Mouse (Mus musculus) megakaryocyte, embryonic 14.5 days (primary cell): Measurements from ENCODE around the gene Mpnd. TPM values are rescaled to one million over a fixed set of nuclear protein-coding genes. Genes with fewer than 3 reads are reported as not detected.
"Not testable (repeated sequence)": the region's sequence is repeated elsewhere in the genome, so short reads cannot be mapped to it uniquely, and the experiment has no call there.

Experiments
- H3K27me3 ChIP-seq: replicated peaks from 2 replicates; pipeline ENCODE3; 2012; ENCODE audit warnings: inconsistent platforms
- H3K36me3 ChIP-seq: replicated peaks from 2 replicates; pipeline ENCODE3; 2012; ENCODE audit warnings: low read length, inconsistent platforms, mixed read lengths
- H3K4me1 ChIP-seq: 2 replicates; pipeline ENCODE4 v1.6.1; 2012; ENCODE audit warnings: inconsistent platforms
- H3K4me3 ChIP-seq: replicated peaks from 2 replicates; pipeline ENCODE3; 2012; ENCODE audit warnings: moderate library complexity, mild to moderate bottlenecking, inconsistent platforms
- H3K9me3 ChIP-seq: 2 replicates; pipeline ENCODE4 v1.6.1; 2012; ENCODE audit warnings: inconsistent platforms
- FLI1 ChIP-seq: IDR thresholded peaks from 2 replicates; pipeline ENCODE4 v1.6.1; 2012; ENCODE audit warnings: low read length, inconsistent platforms, mixed read lengths
- GATA1 ChIP-seq: IDR thresholded peaks from 3 replicates; pipeline ENCODE4 v1.6.1; 2012; ENCODE audit warnings: mixed read lengths, low read length, inconsistent platforms, borderline replicate concordance
- polyA plus RNA-seq: library from polyadenylated mRNA; stranded (reverse); fragments of >175 nt; gene quantifications from 2 replicates; pipeline ENCODE4 v1.2.3, GENCODE M21; 2012; ENCODE audit warnings: low replicate concordance; ENCODE audit not compliant: insufficient read depth

Mpnd gene
- polyA plus RNA-seq, 1 experiment = 22.7 TPM

GRCm38 (mm10) chr17:56057381-56058120 is 52.0 kb downstream of the Mpnd start:
- Histone ChIP-seq H3K9me3 (no peaks in the 10 kb centered on the region), H3K27me3 (no peaks in the 10 kb centered on the region), H3K4me1 (peaks cover 15% of the 10 kb centered on the region; the same call in 1 of the 2 replicates), H3K4me3 (no peak overlapping the region), H3K36me3 (peaks cover 90% of the 10 kb centered on the region)
- TF ChIP-seq FLI1 = no peak
- no peak for TF ChIP-seq GATA1

GRCm38 (mm10) chr17:56062081-56062480 is 56.6 kb downstream of the Mpnd start:
- TF ChIP-seq FLI1 (no peak), GATA1 (no peak)
- no peak overlapping the region for H3K4me3 ChIP-seq
- 0 out of 2 replicates have a peak, but pooled peaks cover 6% of the 10 kb centered on the region for H3K9me3 ChIP-seq
- H3K4me1 ChIP-seq = peaks cover 37% of the 10 kb centered on the region
- peaks cover 97% of the 10 kb centered on the region for H3K36me3 ChIP-seq
- H3K27me3 ChIP-seq = no peaks in the 10 kb centered on the region

GRCm38 (mm10) chr17:56065715-56066114 is 60.2 kb downstream of the Mpnd start:
- Histone ChIP-seq H3K4me1 (peaks cover 60% of the 10 kb centered on the region), H3K36me3 (peaks cover 98% of the 10 kb centered on the region)
- H3K9me3 ChIP-seq, H3K27me3 ChIP-seq, H3K4me3 ChIP-seq: not testable (repeated sequence)

Other genes with a start within 250 kb of the Mpnd start
- gene Zfp119a, start 126.8 kb upstream of the Mpnd start, polyA plus RNA-seq = 0.16 TPM in 1 of 2 replicates, not detected in the other
- 0.98 TPM in 1 of 2 replicates, not detected in the other for gene Zfp959, start 113.6 kb upstream of the Mpnd start, polyA plus RNA-seq
- gene Zfp119b, start 56.2 kb upstream of the Mpnd start, polyA plus RNA-seq = 0.12 TPM in 1 of 2 replicates, not detected in the other
- 114 and 143 TPM in 2 replicates for gene Ebi3, start 53.1 kb upstream of the Mpnd start, polyA plus RNA-seq
- gene Yju2, start 46.6 kb upstream of the Mpnd start, polyA plus RNA-seq = 15.6 and 33.1 TPM in 2 replicates
- 2.9 and 15.1 TPM in 2 replicates for gene Shd, start 35.2 kb upstream of the Mpnd start, polyA plus RNA-seq
- gene Fsd1, start 19.2 kb upstream of the Mpnd start, polyA plus RNA-seq = not detected in 2 replicates
- gene Stap2, start 127 bp upstream of the Mpnd start, polyA plus RNA-seq = 0.21 TPM in 1 of 2 replicates, not detected in the other
- gene Sh3gl1, start 30.9 kb downstream of the Mpnd start, polyA plus RNA-seq = 115 and 286 TPM in 2 replicates
- 17.0 and 33.8 TPM in 2 replicates for gene Chaf1a, start 34.7 kb downstream of the Mpnd start, polyA plus RNA-seq
- 75.0 and 97.7 TPM in 2 replicates for gene Ubxn6, start 69.3 kb downstream of the Mpnd start, polyA plus RNA-seq
- gene Hdgfl2, start 73.9 kb downstream of the Mpnd start, polyA plus RNA-seq = 93.5 and 279 TPM in 2 replicates
- not detected in 2 replicates for gene Plin4, start 104.1 kb downstream of the Mpnd start, polyA plus RNA-seq
- not detected in 2 replicates for gene Plin5, start 111.9 kb downstream of the Mpnd start, polyA plus RNA-seq
- 2.7 TPM in 1 of 2 replicates, not detected in the other for gene Lrg1, start 116.3 kb downstream of the Mpnd start, polyA plus RNA-seq
- 19.4 and 37.0 TPM in 2 replicates for gene Sema6b, start 134.6 kb downstream of the Mpnd start, polyA plus RNA-seq
- 0.94 and 3.0 TPM in 2 replicates for gene Tnfaip8l1, start 156.8 kb downstream of the Mpnd start, polyA plus RNA-seq
- gene Mydgf, start 178.2 kb downstream of the Mpnd start, polyA plus RNA-seq = 13.4 and 39.8 TPM in 2 replicates
- gene Dpp9, start 213.2 kb downstream of the Mpnd start, polyA plus RNA-seq = 55.6 and 60.2 TPM in 2 replicates